Mouse (Mus musculus) limb, embryonic 14.5 days (tissue): Measurements from ENCODE around the gene Apof. TPM values are rescaled to one million over a fixed set of nuclear protein-coding genes. Genes with fewer than 3 reads are reported as not detected.
"Not testable (repeated sequence)": the region's sequence is repeated elsewhere in the genome, so short reads cannot be mapped to it uniquely, and the experiment has no call there.

Source experiments
- ATAC-seq: fragments of 200-750 bp; cut with Nextera tagmentation; 2 replicates; pipeline ENCODE4 v1.8.0; 2017; ENCODE audit warnings: low read depth, moderate number of reproducible peaks, moderate TSS enrichment; ENCODE audit not compliant: low FRiP score
- DNase-seq: peaks from one replicate; pipeline ENCODE4 v3.0.0-alpha.2; 2015; ENCODE audit warnings: low spot score
- H3K27ac ChIP-seq: fragments of 300-500 bp; sonication (generic); replicated peaks from 2 replicates; pipeline ENCODE4 v1.5.1; 2014; ENCODE audit warnings: low read depth, mild to moderate bottlenecking, low read length, moderate library complexity, mixed read lengths
- H3K27me3 ChIP-seq: fragments of 300-500 bp; sonication (generic); 2 replicates; pipeline ENCODE4 v1.6.1; 2014; ENCODE audit warnings: low read length, mixed read lengths; ENCODE audit not compliant: control insufficient read depth, insufficient read depth
- H3K36me3 ChIP-seq: fragments of 300-500 bp; sonication (generic); 2 replicates; pipeline ENCODE4 v1.6.1; 2014; ENCODE audit warnings: mild to moderate bottlenecking, low read length, moderate library complexity, mixed read lengths; ENCODE audit not compliant: control insufficient read depth, insufficient read depth
- H3K4me1 ChIP-seq: fragments of 300-500 bp; sonication (generic); 2 replicates; pipeline ENCODE4 v1.6.1; 2014; ENCODE audit warnings: antibody characterized with exemption, low read length, mixed read lengths; ENCODE audit not compliant: control insufficient read depth, insufficient read depth
- H3K4me2 ChIP-seq: fragments of 300-500 bp; sonication (generic); replicated peaks from 2 replicates; pipeline ENCODE4 v1.6.1; 2014; ENCODE audit warnings: low read depth, mild to moderate bottlenecking, low read length, moderate library complexity; ENCODE audit not compliant: severe bottlenecking
- H3K4me3 ChIP-seq: fragments of 300-500 bp; sonication (generic); replicated peaks from 2 replicates; pipeline ENCODE4 v1.5.1; 2014; ENCODE audit warnings: low read length
- H3K9ac ChIP-seq: fragments of 300-500 bp; sonication (generic); 2 replicates; pipeline ENCODE4 v1.6.1; 2014; ENCODE audit warnings: mild to moderate bottlenecking, low read depth, low read length, moderate library complexity; ENCODE audit not compliant: severe bottlenecking
- H3K9me3 ChIP-seq: fragments of 300-500 bp; sonication (generic); 2 replicates; pipeline ENCODE4 v1.6.1; 2016; ENCODE audit warnings: low read length; ENCODE audit not compliant: control insufficient read depth
- POLR2A ChIP-seq: fragments of 200-500 bp; IDR thresholded peaks from 2 replicates; pipeline ENCODE4 v1.8.0; 2012; ENCODE audit warnings: inconsistent platforms, mild to moderate bottlenecking, moderate library complexity, borderline replicate concordance; ENCODE audit not compliant: insufficient read depth, insufficient read length; ENCODE audit errors: extremely low read depth
- WGBS: fragments of 180-500 bp; shearing (Covaris S2); extraction: QIAGEN DNeasy Blood & Tissue Kit; methylation state at CpG from one replicate; pipeline ENCODE4 v1.1.7; 2014; 5-methylcytosine and 5-hydroxymethylcytosine counted together
- polyA plus RNA-seq, 2 experiments: library from polyadenylated mRNA; depleted of rRNA in 1 of 2; stranded (reverse) in 1 of 2; unstranded in 1 of 2; fragments of >200 nt; fragmentation: Nextera tagmentation in 1 of 2; extraction: Ambion mirVana in 1 of 2; gene quantifications; 2 replicates each; pipeline versions ENCODE4 v1.2.1 to v1.2.3; 2012 to 2014

Apof gene
- polyA plus RNA-seq, 2 experiments = 0.20 TPM; not detected in 1

- H3K27ac ChIP-seq = no peak overlapping the region
Observed at GRCm38 (mm10) chr10:128263393-128264310, 4.8 kb upstream of the Apof start.

GRCm38 (mm10) chr10:128269206-128269910 lies 887 bp downstream of the Apof start:
- no peaks in the 10 kb centered on the region for H3K27me3 ChIP-seq
- H3K27ac ChIP-seq = no peak overlapping the region
- peaks cover 2% of the 10 kb centered on the region; the same call in 1 of the 2 replicates for H3K4me1 ChIP-seq
- DNase-seq (no peak), ATAC-seq (no peak)
- WGBS = 89% methylated on average over 16 of the region's 16 CpGs
- H3K4me3 ChIP-seq = peak overlapping the region; percentile 79; the same call in 1 of the 2 replicates
- no peaks in the 10 kb centered on the region for H3K9me3 ChIP-seq
- no peaks in the 10 kb centered on the region for H3K36me3 ChIP-seq
- peak overlapping the region; percentile 62 for H3K4me2 ChIP-seq
- H3K9ac ChIP-seq = no peak overlapping the region
- TF ChIP-seq POLR2A = no peak

More at GRCm38 (mm10) chr10:128263393-128264310, 4.8 kb upstream of the Apof start:
- ATAC-seq (no peak), DNase-seq (no peak)
- no peaks in the 10 kb centered on the region for H3K27me3 ChIP-seq
- H3K4me3 ChIP-seq = no peak overlapping the region
- no peak overlapping the region for H3K9ac ChIP-seq
- no peaks in the 10 kb centered on the region for H3K36me3 ChIP-seq
- H3K9me3 ChIP-seq = no peaks in the 10 kb centered on the region
- no peaks in the 10 kb centered on the region for H3K4me1 ChIP-seq
- WGBS = 78% methylated on average over 6 of the region's 6 CpGs
- TF ChIP-seq POLR2A = no peak
- H3K4me2 ChIP-seq = no peak overlapping the region

- DNase-seq = peak; percentile 98
- no peaks in the 10 kb centered on the region for H3K27me3 ChIP-seq
- H3K4me2 ChIP-seq = peak within 1 kb of the TSS; percentile 77
- WGBS = under 1% methylated on average over 41 of the region's 43 CpGs
- no peaks in the 10 kb centered on the region for H3K36me3 ChIP-seq
- 0 out of 2 replicates have a peak, but pooled peaks have one; percentile 38 for TF ChIP-seq POLR2A
- H3K4me3 ChIP-seq = peak within 1 kb of the TSS; percentile 79
- H3K27ac ChIP-seq = peak within 1 kb of the TSS; percentile 43; the same call in 1 of the 2 replicates
- peaks cover 2% of the 10 kb centered on the region; the same call in 1 of the 2 replicates for H3K4me1 ChIP-seq
- peak within 1 kb of the TSS; percentile 68 for H3K9ac ChIP-seq
- H3K9me3 ChIP-seq = no peaks in the 10 kb centered on the region
- peak; percentile 100 for ATAC-seq
Observed at GRCm38 (mm10) chr10:128270287-128270841, 1.9 kb downstream of the Apof start, which contains the start of gene Stat2. Gene Stat2 (plus strand): TSS chr10:128270559.

GRCm38 (mm10) chr10:128270866-128271265 lies 2.4 kb downstream of the Apof start:
- Histone ChIP-seq H3K27me3 (no peaks in the 10 kb centered on the region), H3K27ac (0 out of 2 replicates have a peak overlapping the region, but pooled peaks have one; percentile 43), H3K9ac (peak overlapping the region; percentile 68), H3K4me3 (peak overlapping the region; percentile 79), H3K4me2 (peak overlapping the region; percentile 77), H3K9me3 (no peaks in the 10 kb centered on the region), H3K36me3 (no peaks in the 10 kb centered on the region), H3K4me1 (peaks cover 2% of the 10 kb centered on the region; the same call in 1 of the 2 replicates)
- WGBS = 42% methylated on average over 7 of the region's 7 CpGs
- no peak for TF ChIP-seq POLR2A
- no peak for ATAC-seq
- DNase-seq = no peak

- Histone ChIP-seq H3K27ac (no peak overlapping the region), H3K27me3 (no peaks in the 10 kb centered on the region), H3K36me3 (peaks cover 5% of the 10 kb centered on the region; the same call in 1 of the 2 replicates), H3K9ac (no peak overlapping the region), H3K9me3 (no peaks in the 10 kb centered on the region), H3K4me2 (no peak overlapping the region), H3K4me3 (no peak overlapping the region), H3K4me1 (peaks cover 2% of the 10 kb centered on the region; the same call in 1 of the 2 replicates)
- 79% methylated on average over 2 of the region's 2 CpGs for WGBS
- TF ChIP-seq POLR2A = no peak
- no peak for ATAC-seq
- no peak for DNase-seq
Observed at GRCm38 (mm10) chr10:128271883-128272282, 3.4 kb downstream of the Apof start.

- not testable (repeated sequence) for H3K9ac ChIP-seq, H3K27me3 ChIP-seq, H3K4me2 ChIP-seq, DNase-seq, H3K4me3 ChIP-seq, ATAC-seq, H3K27ac ChIP-seq, H3K9me3 ChIP-seq, H3K4me1 ChIP-seq
- WGBS = 98% methylated on average over 4 of the region's 7 CpGs
- H3K36me3 ChIP-seq = peaks cover 15% of the 10 kb centered on the region; the same call in 1 of the 2 replicates
Observed at GRCm38 (mm10) chr10:128272819-128273439, 4.5 kb downstream of the Apof start.

GRCm38 (mm10) chr10:128275374-128275773 lies 6.9 kb downstream of the Apof start:
- H3K4me1 ChIP-seq, H3K27ac ChIP-seq, ATAC-seq, DNase-seq, H3K9me3 ChIP-seq, H3K27me3 ChIP-seq, H3K4me2 ChIP-seq, H3K9ac ChIP-seq, H3K4me3 ChIP-seq: not testable (repeated sequence)
- 100% methylated on average over 1 of the region's 1 CpGs for WGBS
- H3K36me3 ChIP-seq = peaks cover 29% of the 10 kb centered on the region
